Mouse (Mus musculus) erythroblast, embryonic 14.5 days (primary cell): ENCODE measurements around the gene Tns2. TPM values are rescaled to one million over a fixed set of nuclear protein-coding genes. Genes with fewer than 3 reads are reported as not detected.

Experiments
- H3K27me3 ChIP-seq: 2 replicates; pipeline ENCODE4 v1.6.1; 2012; ENCODE audit warnings: inconsistent platforms; ENCODE audit not compliant: control insufficient read depth
- H3K36me3 ChIP-seq: 2 replicates; pipeline ENCODE4 v1.6.1; 2012; ENCODE audit warnings: mild to moderate bottlenecking, inconsistent platforms; ENCODE audit not compliant: control insufficient read depth
- H3K4me1 ChIP-seq: 2 replicates; pipeline ENCODE4 v1.6.1; 2012; ENCODE audit warnings: inconsistent platforms; ENCODE audit not compliant: control insufficient read depth
- H3K4me3 ChIP-seq: replicated peaks from 2 replicates; pipeline ENCODE3; 2012; ENCODE audit warnings: moderate library complexity, mild to moderate bottlenecking, inconsistent platforms
- H3K9me3 ChIP-seq: 2 replicates; pipeline ENCODE4 v1.6.1; 2012; ENCODE audit warnings: low read length, inconsistent platforms, mixed read lengths; ENCODE audit not compliant: control insufficient read depth
- GATA1 ChIP-seq: IDR thresholded peaks from 2 replicates; pipeline ENCODE4 v1.6.1; 2012; ENCODE audit warnings: low read length, inconsistent platforms, mixed read lengths
- TAL1 ChIP-seq: IDR thresholded peaks from 3 replicates; pipeline ENCODE4 v1.6.1; 2012; ENCODE audit warnings: low read length, inconsistent platforms, mixed read lengths
- polyA plus RNA-seq: library from polyadenylated mRNA; stranded (reverse); fragments of >175 nt; gene quantifications from 2 replicates; pipeline ENCODE4 v1.2.3, GENCODE M21; 2012

Gene Tns2
- polyA plus RNA-seq, 1 experiment = 0.04 TPM

DNA sequence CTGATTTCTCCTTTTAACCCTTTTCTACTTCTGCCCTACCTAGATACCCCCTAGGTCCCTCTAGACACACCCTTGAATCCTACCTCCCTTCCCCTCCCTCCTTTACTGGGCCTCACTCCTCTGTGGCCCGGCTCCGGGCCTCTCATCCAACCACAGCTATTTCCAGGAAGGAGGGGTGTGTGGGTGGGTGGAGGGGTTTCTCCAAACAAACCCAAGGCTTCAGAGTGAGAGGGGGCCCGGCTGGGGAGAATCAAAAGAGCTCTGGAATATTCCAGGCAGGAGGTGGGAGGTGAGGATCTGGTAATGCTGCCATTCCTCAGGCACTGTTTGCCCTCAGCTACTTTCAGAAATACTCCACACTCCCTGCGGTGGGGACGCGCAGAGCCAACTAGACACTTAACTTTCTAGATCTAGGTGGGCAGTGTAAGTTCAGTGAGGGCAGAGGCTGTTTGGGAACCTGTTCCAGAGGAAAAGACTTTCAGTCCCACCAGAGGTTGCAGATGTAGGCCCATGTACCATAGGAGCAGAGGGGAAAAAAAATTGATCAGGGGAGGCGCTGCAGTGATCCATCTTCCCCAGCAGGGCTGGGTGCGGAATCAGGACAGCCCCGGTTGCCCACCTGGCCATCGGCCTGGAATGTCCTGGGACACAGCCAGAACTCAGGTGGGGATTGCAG is 921 bp downstream of the Tns2 start:
- Histone ChIP-seq H3K4me1 (peaks cover 30% of the 10 kb centered on the region), H3K27me3 (peaks cover 69% of the 10 kb centered on the region), H3K4me3 (peak overlapping the region; percentile 62), H3K36me3 (peaks cover 25% of the 10 kb centered on the region), H3K9me3 (no peaks in the 10 kb centered on the region)
- no peak for TF ChIP-seq GATA1
- TF ChIP-seq TAL1 = no peak

DNA sequence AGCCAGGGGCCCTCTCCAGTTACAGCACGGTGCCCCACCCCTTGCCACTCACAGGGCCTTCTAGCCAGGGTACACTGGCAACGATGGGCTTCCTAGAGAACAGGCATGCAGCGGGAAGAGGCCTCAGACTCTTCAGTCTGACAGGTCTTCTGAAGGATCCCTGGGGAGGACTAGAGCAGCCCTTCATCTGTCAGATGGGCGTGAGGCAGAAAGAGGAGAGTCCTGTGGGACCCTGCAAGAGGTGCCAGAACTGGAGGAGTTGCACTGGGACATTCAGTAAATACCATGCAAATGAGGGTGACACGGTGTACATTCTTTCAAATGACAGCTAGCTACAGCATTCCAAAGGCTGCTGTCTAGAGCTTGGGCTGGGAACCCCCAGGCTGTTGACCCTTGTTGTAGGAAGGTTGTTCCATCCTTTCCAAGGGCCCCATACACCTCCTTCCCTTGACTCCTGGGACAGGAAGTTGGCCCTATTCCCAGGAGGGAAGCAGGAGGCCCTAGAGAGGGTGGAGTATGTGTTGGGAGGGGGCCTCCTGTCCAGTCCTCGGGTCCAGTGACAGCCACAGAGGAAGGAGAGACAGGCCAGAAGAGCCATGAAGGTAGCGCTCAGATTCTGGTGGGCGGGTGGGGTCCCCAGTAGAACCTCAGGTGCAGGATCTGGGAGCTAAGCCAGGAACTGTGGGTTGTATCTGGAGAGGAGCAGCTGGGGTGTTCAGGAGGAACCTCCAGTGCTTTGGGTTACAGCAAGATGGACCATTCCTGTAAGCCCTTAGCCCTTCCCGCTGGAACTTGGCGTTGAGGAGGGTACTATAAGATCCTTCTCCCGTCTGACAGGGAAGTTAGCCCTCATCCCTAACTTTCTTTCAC is 1.7 kb downstream of the Tns2 start:
- peaks cover 19% of the 10 kb centered on the region for H3K36me3 ChIP-seq
- no peak overlapping the region for H3K4me3 ChIP-seq
- H3K27me3 ChIP-seq = peaks cover 77% of the 10 kb centered on the region
- TF ChIP-seq TAL1 = no peak
- no peak for TF ChIP-seq GATA1
- no peaks in the 10 kb centered on the region for H3K9me3 ChIP-seq
- peaks cover 33% of the 10 kb centered on the region for H3K4me1 ChIP-seq

DNA sequence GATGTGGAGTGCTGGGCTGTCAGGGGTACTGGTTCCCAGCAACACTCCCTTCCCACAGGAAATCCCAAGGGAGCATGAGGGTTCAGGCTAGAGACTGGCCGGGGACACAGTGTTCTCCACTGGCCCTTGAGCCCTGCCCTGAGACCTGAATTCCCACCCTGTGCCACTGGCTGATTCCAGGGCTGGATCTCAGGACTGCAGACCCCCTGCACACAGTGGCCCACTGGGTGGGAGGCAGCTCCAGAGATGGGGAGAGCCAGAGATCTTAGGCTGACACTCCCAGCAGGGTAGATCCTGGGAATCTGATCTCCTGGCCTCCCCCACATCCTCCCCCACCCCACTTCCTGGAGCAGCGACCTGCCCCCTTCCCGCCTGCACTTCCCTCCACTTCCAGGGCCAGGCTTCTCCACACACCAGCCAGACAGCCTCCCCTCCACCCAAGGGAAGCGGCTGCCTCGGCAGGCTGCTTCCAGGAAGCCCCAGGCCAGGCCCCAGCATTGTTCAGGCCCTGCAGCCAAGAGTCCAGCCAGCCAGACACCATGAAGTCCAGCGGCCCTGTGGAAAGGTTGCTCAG is 2.4 kb downstream of the Tns2 start:
- Histone ChIP-seq H3K36me3 (peaks cover 13% of the 10 kb centered on the region), H3K4me3 (peak overlapping the region; percentile 29), H3K9me3 (no peaks in the 10 kb centered on the region), H3K4me1 (peaks cover 40% of the 10 kb centered on the region), H3K27me3 (peaks cover 83% of the 10 kb centered on the region)
- no peak for TF ChIP-seq GATA1
- no peak for TF ChIP-seq TAL1

DNA sequence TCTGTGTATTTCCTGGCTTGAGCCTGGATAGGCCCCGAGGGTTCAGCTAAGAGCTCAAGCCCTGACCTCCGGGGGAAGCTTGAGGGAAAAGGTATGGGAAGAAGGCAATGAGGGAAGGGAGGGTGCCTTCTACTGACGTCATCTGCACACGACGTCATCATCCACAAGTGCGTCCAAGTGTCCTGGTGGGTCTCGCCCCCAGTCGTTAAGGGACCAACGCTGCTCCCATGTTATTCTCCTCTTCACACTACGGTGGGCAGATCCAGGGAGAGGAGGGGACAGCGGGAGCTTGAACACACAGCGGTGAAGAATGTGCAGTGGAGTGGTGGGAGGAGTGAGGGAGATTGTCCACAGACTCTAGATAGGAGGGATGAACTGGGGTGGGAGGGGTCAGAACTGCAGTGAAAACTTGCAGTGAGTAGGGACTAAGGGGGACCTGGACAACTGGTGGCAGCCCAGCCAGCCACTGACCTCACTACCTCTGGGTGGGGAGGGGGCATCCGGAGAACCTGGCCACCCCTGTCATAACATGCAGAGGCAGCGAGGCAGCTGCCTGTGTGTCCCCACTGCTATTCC is 3.2 kb downstream of the Tns2 start:
- TF ChIP-seq GATA1 = no peak
- TF ChIP-seq TAL1 = no peak
- no peaks in the 10 kb centered on the region for H3K9me3 ChIP-seq
- peaks cover 86% of the 10 kb centered on the region for H3K27me3 ChIP-seq
- peak overlapping the region; percentile 29 for H3K4me3 ChIP-seq
- H3K36me3 ChIP-seq = peaks cover 5% of the 10 kb centered on the region
- peaks cover 44% of the 10 kb centered on the region for H3K4me1 ChIP-seq

DNA sequence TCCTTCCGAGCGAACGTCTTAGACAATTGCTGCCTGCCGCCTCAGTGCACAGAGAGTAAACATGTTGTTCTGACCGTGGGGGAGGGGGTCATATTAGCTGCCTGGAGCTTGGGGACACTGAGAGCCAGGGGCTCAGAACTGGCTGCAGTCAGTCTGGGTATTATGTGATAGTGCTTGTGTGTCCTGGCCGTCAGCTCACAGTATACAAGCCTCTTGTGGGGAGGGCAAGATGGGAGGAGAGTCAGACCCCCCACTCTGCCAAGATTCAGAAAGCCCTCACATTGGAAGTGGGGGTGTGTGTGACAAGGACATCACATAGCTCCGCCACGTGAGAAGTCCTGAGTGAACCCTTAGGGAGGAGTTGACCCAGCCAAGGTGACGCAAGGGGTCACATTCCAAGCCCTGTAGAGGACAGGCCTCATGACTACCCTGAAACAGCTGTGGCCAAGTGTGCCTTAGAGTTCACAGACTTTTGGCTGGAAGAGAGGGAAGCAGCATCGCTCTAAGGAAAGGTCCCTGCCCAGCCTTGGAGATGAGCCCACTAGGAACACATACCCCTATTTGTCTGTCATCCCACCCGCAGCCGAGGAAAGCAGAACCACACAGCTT is 3.8 kb downstream of the Tns2 start:
- Histone ChIP-seq H3K9me3 (no peaks in the 10 kb centered on the region), H3K36me3 (peaks cover 3% of the 10 kb centered on the region; the same call in 1 of the 2 replicates), H3K4me1 (peaks cover 44% of the 10 kb centered on the region), H3K27me3 (peaks cover 86% of the 10 kb centered on the region), H3K4me3 (no peak overlapping the region)
- no peak for TF ChIP-seq TAL1
- no peak for TF ChIP-seq GATA1

DNA sequence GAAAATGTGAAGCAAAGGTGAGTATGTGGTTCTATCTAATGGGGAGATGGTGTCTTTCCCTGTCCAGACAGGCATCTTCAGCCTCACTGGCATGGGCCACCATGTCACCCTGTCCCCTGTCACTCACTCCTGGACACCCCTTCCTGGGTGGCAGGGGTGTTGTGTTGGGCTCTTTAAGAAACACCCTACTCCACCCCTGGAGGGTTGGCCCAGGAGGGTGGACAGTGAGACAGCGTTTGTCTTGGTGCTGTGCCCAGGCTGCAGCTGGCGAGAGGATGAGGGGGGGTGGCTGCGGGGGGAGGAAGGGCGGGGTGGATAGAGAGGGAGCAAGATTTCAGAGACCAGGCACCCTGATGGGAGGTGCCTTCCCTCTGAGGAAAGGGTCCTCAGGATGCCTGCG is 5.1 kb downstream of the Tns2 start:
- Histone ChIP-seq H3K4me1 (peaks cover 38% of the 10 kb centered on the region), H3K4me3 (no peak overlapping the region), H3K9me3 (no peaks in the 10 kb centered on the region), H3K27me3 (peaks cover 77% of the 10 kb centered on the region), H3K36me3 (no peaks in the 10 kb centered on the region)
- no peak for TF ChIP-seq GATA1
- TF ChIP-seq TAL1 = no peak

DNA sequence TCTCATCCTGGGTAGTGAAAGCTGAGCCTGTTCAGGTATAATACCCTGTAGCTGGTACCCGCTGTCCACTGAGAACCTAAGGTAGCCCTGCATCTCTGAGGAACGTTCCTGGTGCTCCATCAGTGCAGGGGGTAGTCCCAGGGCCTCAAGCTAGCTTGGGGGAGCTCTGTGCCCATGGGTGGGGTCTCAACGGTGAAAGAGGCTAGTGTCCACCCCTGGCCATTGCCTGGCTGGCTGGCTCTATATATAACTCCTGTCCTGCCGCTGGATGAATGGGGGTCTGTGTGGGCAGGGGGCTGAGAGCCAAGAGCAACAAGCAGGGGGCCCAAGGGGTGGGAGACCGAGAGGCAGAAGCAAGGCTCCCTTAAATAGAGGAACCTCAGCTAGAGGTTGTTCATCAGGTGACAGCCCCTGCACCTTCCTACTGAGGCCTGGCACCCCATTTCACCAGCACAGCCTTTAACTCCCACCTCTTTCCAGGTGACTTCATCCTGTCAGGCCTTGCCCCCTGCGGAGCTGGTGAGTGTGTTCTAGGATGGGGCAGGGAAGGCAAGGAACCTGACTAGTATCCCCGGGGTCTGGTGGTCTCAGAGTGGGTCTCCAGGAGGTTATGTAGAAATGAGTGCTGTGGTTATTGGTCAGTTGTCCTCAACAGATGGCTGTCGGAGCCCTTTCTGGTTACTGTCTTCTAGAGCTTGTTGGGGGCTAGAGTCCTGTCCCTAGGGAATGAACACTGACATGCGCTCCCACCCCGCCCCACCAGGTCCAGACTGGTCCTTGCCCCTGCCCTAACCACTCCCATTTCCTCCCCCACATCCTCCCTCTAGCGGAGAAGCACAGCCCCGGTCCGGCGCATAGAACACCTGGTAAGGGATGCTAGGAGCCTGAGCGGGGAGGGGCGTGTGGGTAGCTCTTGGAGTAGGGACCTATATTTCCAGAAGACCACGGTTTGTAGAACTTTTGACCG is 5.8 kb downstream of the Tns2 start:
- H3K4me3 ChIP-seq = no peak overlapping the region
- H3K9me3 ChIP-seq = no peaks in the 10 kb centered on the region
- H3K27me3 ChIP-seq = peaks cover 70% of the 10 kb centered on the region
- H3K36me3 ChIP-seq = no peaks in the 10 kb centered on the region; the same call in 1 of the 2 replicates
- H3K4me1 ChIP-seq = peaks cover 32% of the 10 kb centered on the region
- no peak for TF ChIP-seq GATA1
- TF ChIP-seq TAL1 = no peak
